Mouse (Mus musculus): ENCODE results near the gene Slc25a54. TPM values are rescaled to one million over a fixed set of nuclear protein-coding genes. Genes with fewer than 3 reads are reported as not detected.

Slc25a54 gene
- total RNA-seq, 1 experiment from 2014 or later = not detected

Other genes with a start within 250 kb of the Slc25a54 start
- gene Stxbp3, start 239.9 kb upstream of the Slc25a54 start, total RNA-seq (2017) = 40.5 and 44.3 TPM in 2 replicates
- not detected in 2 replicates for gene Fndc7, start 190.5 kb upstream of the Slc25a54 start, total RNA-seq (2017)
- gene Prpf38b, start 168.7 kb upstream of the Slc25a54 start, total RNA-seq (2017) = 270 and 419 TPM in 2 replicates
- 0.99 TPM in 1 of 2 replicates, not detected in the other for gene Henmt1, start 140.6 kb upstream of the Slc25a54 start, total RNA-seq (2017)
- gene Gm9857, start 140.0 kb upstream of the Slc25a54 start, total RNA-seq (2017) = not detected in 2 replicates
- 27.8 and 31.7 TPM in 2 replicates for gene Fam102b, start 52.9 kb upstream of the Slc25a54 start, total RNA-seq (2017)
- 29.5 and 35.9 TPM in 2 replicates for gene Slc25a24, start 42.7 kb downstream of the Slc25a54 start, total RNA-seq (2017)